Mouse (Mus musculus) C2C12 (cell line): Measurements from ENCODE around the gene Foxd3. TPM values are rescaled to one million over a fixed set of nuclear protein-coding genes. Genes with fewer than 3 reads are reported as not detected.
A peak's percentile ranks its signal among the peaks of the same experiment; 100 is the strongest.

Experiments
- H3K27me3 ChIP-seq: one replicate; pipeline ENCODE4 v1.6.1; 2011; ENCODE audit not compliant: control insufficient read depth, insufficient read depth, insufficient read length
- H3K36me3 ChIP-seq: one replicate; pipeline ENCODE4 v1.6.1; 2011; ENCODE audit not compliant: control insufficient read depth, insufficient read depth
- H3K4me3 ChIP-seq: one replicate; pipeline ENCODE4 v1.5.1; 2011; ENCODE audit warnings: mild to moderate bottlenecking, control low read depth; ENCODE audit not compliant: poor library complexity, insufficient read depth, severe bottlenecking
- H3K79me2 ChIP-seq: one replicate; pipeline ENCODE4 v1.6.1; 2011; ENCODE audit not compliant: control insufficient read depth, insufficient read depth
- H3K79me3 ChIP-seq: one replicate; pipeline ENCODE4 v1.6.1; 2011; ENCODE audit warnings: low read depth, control low read depth
- H3ac ChIP-seq: one replicate; pipeline ENCODE3; 2011; ENCODE audit warnings: low read depth; ENCODE audit not compliant: control insufficient read depth, insufficient read length
- CEBPB ChIP-seq: IDR thresholded peaks from one replicate; pipeline ENCODE4 v1.6.1; 2011; ENCODE audit warnings: low read depth, mild to moderate bottlenecking, control low read depth, moderate library complexity
- CTCF ChIP-seq: IDR thresholded peaks from one replicate; pipeline ENCODE4 v1.5.1; 2011; ENCODE audit not compliant: control insufficient read depth, insufficient read depth, insufficient read length
- FOSL1 ChIP-seq: IDR thresholded peaks from one replicate; pipeline ENCODE4 v1.8.0; 2011; ENCODE audit warnings: mild to moderate bottlenecking, low read length; ENCODE audit not compliant: poor library complexity, insufficient read depth, severe bottlenecking
- MAX ChIP-seq: IDR thresholded peaks from one replicate; pipeline ENCODE4 v1.6.1; 2011; ENCODE audit warnings: mild to moderate bottlenecking, control low read depth
- MYOD1 ChIP-seq: IDR thresholded peaks from one replicate; pipeline ENCODE4 v1.6.1; 2011; ENCODE audit warnings: low read depth; ENCODE audit not compliant: control insufficient read depth, insufficient read length
- MYOG ChIP-seq: IDR thresholded peaks from one replicate; pipeline ENCODE4 v1.6.1; 2011; ENCODE audit not compliant: control insufficient read depth, insufficient read length; ENCODE audit errors: extremely low read depth
- USF1 ChIP-seq: IDR thresholded peaks from one replicate; pipeline ENCODE4 v1.6.1; 2011; ENCODE audit warnings: low read depth, mild to moderate bottlenecking, control low read depth, moderate library complexity
- long read RNA-seq, 2 experiments: library from polyadenylated mRNA; unstranded; transcript quantifications; one replicate each; pipeline ENCODE4 v2.0.0; 2019 to 2020
- polyA plus RNA-seq: library from polyadenylated mRNA; unstranded; fragments of >200 nt; fragmentation: generic; extraction: Trizol; gene quantifications from one replicate; pipeline ENCODE4 v1.2.1, GENCODE M21; 2012; ENCODE audit warnings: missing spikeins

Foxd3 gene
- not detected for polyA plus RNA-seq
- long read RNA-seq, experiment 1 = 0 reads
- long read RNA-seq, experiment 2 = 0 reads

DNA sequence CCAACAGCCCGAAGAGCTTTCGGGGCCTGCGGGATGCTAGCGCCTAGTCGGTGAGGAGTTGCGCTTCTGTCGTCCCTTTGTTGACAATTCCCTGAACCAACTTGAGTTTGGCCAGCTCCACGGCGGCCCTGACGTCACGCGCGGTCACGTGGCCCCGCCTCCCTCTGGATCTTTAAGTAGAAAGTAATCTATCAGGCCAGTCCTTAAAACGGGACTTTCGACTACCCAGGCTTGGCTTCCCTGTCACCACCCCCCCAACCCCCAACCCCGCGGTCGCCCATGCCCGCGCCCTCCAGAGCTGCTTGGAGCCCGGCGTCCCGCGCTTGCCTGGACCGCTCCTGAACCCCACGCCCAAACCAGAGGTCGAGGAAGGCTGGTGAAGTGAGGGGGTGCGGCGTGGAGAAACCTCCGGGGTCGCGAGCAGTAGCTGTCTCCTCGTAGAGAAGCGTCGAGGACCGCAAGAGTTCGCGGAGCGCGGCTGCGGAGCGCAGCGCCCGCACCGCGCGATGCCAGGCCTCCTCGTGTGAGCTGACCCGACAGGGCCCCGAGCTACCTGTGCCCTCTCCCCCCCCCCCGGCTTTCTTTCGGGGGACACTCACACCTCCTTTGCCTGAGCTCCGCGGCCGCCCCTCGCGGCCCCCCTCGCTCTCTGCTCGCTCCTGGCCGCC lies at the start of gene Foxd3:
Gene Foxd3, plus strand, starts transcription at position 363 of the 668 bp plus-strand sequence.
- TF ChIP-seq MYOG = no peak
- TF ChIP-seq USF1 = no peak
- no peak for TF ChIP-seq MYOD1
- no peak for TF ChIP-seq FOSL1
- no peak for TF ChIP-seq CTCF
- TF ChIP-seq CEBPB = no peak
- no peak for TF ChIP-seq MAX
- Histone ChIP-seq H3K79me2 (no peaks in the 10 kb centered on the region), H3K27me3 (no peaks in the 10 kb centered on the region), H3ac (no peak within 1 kb of the TSS), H3K4me3 (no peak within 1 kb of the TSS), H3K79me3 (no peaks in the 10 kb centered on the region), H3K36me3 (no peaks in the 10 kb centered on the region)

DNA sequence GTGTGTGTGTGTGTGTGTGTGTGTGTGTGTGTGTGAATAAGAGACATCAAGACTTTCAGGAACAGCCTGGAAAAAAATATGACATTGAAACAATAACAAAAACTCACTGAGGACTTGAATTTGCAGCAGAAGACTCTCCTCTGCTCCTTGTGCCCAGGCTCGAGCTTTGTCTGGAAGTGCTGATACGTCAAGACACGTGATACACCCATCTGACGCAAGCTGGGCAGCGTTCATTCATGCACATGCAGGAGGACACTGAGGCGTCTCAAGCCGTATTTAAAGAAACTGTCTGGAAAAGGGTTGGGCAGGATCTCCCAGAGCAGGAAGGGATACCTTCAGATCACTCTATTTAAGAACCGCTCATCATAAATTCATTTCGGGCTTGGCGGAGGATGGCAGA lies 43.9 kb upstream of the Foxd3 start:
- H3K79me2 ChIP-seq = no peaks in the 10 kb centered on the region
- no peak for TF ChIP-seq MYOG
- TF ChIP-seq CTCF = no peak
- TF ChIP-seq USF1 = no peak
- no peak for TF ChIP-seq MYOD1
- no peak for TF ChIP-seq MAX
- no peak for TF ChIP-seq CEBPB
- TF ChIP-seq FOSL1 = no peak
- no peaks in the 10 kb centered on the region for H3K36me3 ChIP-seq
- H3K4me3 ChIP-seq = no peak overlapping the region
- H3K79me3 ChIP-seq = no peaks in the 10 kb centered on the region
- no peak overlapping the region for H3ac ChIP-seq
- H3K27me3 ChIP-seq = no peaks in the 10 kb centered on the region

DNA sequence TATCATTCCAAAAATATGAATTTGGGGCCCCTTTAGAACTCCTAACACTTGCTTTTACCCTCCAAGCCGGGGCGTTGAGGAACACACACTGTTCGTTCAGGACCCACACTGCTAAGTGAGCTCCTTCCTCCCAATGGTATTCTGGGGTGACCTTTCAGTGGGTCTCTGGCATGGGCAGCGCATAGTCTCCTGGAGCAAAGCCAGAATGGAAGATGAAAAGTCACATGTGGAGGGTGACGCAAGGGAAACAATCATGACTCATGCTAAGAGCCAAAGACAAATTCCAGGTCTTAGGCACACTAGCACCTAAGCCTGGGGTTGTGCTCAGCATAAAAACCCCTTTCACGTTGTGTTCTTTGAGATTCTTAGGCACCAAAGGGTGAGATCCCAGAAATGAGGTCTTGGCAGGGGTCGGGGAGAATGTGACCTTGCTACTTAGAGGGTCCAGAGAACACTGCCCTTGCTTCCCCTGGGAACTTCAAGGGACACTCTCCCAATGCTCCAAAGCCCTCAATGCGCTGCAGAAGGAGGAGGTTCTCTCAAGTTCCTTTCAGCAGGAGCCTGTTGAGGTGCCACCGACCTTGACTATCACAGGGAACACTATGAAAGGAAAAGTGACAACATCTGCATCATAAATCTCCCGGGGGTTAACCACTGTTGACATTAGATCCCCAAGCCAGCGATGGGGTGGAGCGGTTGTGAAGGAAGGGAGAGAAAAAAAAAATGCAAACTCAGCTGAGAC lies 43.3 kb upstream of the Foxd3 start:
- Histone ChIP-seq H3K4me3 (no peak overlapping the region), H3K27me3 (no peaks in the 10 kb centered on the region), H3K79me3 (no peaks in the 10 kb centered on the region), H3K79me2 (no peaks in the 10 kb centered on the region), H3ac (no peak overlapping the region), H3K36me3 (no peaks in the 10 kb centered on the region)
- no peak for TF ChIP-seq MAX
- TF ChIP-seq FOSL1 = no peak
- TF ChIP-seq USF1 = peak; percentile 6

DNA sequence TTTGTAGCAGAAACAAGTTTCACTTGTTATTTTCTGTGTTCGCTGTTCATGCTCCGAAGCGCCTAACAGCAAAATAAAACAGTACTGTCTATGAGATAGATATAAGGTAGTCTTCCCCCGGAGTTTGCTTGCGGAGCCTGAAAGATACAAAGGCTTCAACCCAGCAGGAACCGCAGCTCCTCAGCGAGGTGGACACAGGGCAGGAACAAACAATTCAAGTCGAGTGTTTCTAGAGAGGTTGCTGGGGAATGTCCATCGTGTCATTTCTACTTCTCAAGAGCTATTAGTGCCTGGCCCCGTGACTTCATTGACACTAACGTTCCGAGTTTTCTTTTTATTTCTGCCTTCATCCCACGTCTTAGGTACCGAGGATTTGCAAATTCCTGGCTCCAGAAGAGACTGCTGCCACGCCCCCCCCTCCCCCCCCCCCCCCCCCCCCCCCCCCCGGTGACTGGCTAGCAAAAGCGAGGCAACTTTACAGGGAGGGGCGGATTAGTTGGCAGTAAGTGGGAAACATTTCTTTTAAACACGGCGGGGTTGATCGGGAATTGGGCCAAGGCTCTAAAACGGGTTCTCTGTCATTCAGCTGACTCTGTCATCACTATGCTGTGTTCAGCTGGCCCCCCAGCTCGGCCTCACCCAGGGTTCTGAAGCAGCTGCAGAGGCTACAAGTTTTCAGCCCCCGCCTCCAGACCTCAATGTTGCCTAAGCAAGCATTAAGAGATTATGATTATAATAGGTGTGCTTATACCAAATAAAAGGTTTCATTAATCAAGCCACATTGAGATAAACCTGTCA lies 29.9 kb upstream of the Foxd3 start:
- TF ChIP-seq USF1 = no peak
- no peak for TF ChIP-seq MYOD1
- no peak for TF ChIP-seq FOSL1
- TF ChIP-seq MAX = no peak
- TF ChIP-seq CEBPB = no peak
- TF ChIP-seq CTCF = no peak
- H3K4me3 ChIP-seq = no peak overlapping the region

DNA sequence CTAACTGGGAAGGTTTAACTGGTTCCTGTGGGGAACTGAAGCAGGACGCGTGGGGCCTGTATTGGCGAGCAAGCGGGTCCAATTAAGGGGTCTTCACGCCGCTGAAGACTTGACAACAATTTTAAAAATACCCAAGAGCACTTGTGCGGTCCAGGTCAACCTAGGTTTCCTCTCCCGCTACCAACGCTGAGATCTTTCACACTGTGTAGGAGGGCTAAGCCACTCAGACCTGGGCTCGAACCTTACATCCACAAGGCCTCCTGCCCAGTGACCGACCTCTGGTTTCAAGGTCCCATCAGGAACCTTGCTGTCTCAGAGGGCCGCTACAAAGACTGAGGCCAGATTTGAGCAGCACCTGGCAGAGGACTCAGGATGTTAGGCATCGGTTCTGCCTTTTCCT lies 29.0 kb upstream of the Foxd3 start:
- Histone ChIP-seq H3K36me3 (no peaks in the 10 kb centered on the region), H3K27me3 (no peaks in the 10 kb centered on the region), H3ac (no peak overlapping the region), H3K4me3 (no peak overlapping the region), H3K79me3 (no peaks in the 10 kb centered on the region), H3K79me2 (no peaks in the 10 kb centered on the region)
- TF ChIP-seq MYOD1 (no peak), CTCF (no peak), USF1 (no peak), MYOG (no peak), MAX (no peak)

More for the DNA sequence above, 29.9 kb upstream of the Foxd3 start:
- Histone ChIP-seq H3ac (no peak overlapping the region), H3K36me3 (no peaks in the 10 kb centered on the region), H3K79me3 (no peaks in the 10 kb centered on the region), H3K27me3 (no peaks in the 10 kb centered on the region), H3K79me2 (no peaks in the 10 kb centered on the region)
